Mouse (Mus musculus) adrenal gland, postnatal 14 days (tissue): ENCODE results near the gene Endog. TPM values are rescaled to one million over a fixed set of nuclear protein-coding genes. Genes with fewer than 3 reads are reported as not detected.
"Not testable (repeated sequence)": the region's sequence is repeated elsewhere in the genome, so short reads cannot be mapped to it uniquely, and the experiment has no call there.

ENCODE experiments used
- DNase-seq: peaks from one replicate; pipeline ENCODE4 v3.0.0; 2021; ENCODE audit warnings: mixed read lengths
- total RNA-seq: library from RNA; stranded (reverse); gene quantifications from 2 replicates; pipeline ENCODE4 v1.2.3, GENCODE M21; 2021

Gene Endog
- total RNA-seq, 1 experiment from 2014 or later: 52.9 TPM

GRCm38 (mm10) chr2:30166677-30167076 is 4.6 kb upstream of the Endog start:
- DNase-seq: no peak

- peak; percentile 48 for DNase-seq
Measured at GRCm38 (mm10) chr2:30171997-30172382, 697 bp downstream of the Endog start.

DNA sequence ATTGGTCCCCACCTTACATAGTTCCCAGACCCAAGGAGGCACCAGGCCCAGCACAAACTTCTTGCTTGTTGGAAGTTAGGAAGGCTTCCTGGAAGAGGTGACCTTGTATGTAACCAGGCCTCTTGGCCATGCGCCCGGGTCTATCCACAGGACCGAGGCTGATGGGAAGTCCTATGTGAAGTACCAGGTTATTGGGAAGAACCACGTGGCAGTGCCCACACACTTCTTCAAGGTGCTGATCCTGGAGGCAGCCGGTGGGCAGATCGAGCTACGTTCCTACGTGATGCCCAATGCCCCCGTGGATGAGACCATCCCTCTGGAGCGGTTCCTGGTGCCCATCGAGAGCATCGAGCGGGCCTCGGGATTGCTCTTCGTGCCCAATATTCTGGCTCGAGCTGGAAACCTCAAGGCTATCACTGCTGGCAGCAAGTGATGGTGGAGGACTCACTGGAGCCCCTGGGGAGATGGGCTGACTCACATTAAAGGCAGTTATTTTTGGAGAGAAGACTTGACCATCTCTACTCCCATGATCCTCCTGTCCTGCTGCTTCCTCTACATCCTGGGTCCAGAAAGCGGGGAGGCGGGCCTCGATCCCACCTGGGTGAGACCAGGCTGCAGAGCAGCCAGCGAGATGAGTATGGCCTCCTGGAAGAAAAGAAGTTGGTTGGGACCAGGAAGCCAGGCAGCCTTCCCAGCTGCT is 2.4 kb downstream of the Endog start:
- peak; percentile 23 for DNase-seq

DNA sequence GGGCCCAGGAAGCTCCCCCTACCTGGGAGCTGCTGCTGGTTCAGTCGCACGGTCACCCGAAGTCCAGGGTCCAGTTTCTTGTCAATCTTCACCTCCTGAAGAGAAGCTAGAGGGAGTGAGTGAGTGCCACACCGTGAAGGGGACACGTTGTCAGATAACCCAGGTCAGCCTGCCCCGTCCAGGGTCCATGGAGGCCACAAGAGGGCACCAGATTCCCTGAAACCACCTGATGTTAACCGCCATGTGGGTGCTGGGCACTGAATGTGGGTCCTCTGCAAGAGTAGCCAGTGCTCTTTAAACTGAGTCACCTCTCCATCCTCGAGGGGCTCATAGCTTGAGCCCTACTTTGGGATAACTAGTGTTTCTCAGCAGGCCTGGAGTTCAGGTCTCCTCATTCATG is 4.6 kb downstream of the Endog start:
- DNase-seq: peak; percentile 16

DNA sequence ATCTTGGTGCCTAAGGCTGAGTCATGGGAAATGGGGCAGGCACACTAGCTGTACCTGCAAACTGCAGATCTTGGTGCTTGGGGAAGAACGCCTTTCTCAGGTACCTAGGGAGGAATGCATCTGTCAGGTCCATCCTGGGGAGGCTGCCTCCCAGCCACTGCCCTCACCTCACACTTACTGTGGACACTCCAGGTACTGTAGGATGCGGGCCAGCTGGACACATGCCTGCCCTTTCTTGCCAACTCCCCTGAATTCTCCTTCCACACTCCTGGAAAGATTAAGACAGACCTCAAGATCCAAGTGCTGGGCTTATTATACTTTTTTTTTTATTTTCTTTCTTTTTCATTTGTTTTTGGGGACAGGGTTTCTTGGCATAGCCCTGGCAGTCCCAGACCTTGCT is 5.3 kb downstream of the Endog start:
- DNase-seq: peak; percentile 6

- peak; percentile 98 for DNase-seq
Measured at GRCm38 (mm10) chr2:30177700-30178675, 6.7 kb downstream of the Endog start, which contains the start of gene Spout1. Spout1 (minus strand) TSS chr2:30178459.

DNA sequence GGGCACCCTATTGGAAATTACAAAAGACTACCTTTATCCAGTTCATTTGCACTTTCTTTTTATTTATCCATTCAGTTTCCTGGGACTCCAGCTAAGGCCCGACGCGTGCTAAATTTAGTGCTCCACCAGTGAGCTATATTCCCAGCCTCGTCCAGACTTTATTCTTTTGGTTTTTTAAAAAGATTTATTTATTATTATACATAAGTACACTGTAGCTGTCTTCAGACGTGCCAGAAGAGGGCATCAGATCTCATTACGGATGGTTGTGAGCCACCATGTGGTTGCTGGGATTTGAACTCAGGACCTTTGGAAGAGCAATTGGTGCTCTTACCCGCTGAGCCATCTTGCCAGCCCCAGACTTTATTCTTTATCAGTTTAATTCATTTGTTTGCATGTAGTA is 7.4 kb downstream of the Endog start:
- DNase-seq: not testable (repeated sequence)

- no peak for DNase-seq
Measured at GRCm38 (mm10) chr2:30182424-30182823, 11.1 kb downstream of the Endog start.

DNA sequence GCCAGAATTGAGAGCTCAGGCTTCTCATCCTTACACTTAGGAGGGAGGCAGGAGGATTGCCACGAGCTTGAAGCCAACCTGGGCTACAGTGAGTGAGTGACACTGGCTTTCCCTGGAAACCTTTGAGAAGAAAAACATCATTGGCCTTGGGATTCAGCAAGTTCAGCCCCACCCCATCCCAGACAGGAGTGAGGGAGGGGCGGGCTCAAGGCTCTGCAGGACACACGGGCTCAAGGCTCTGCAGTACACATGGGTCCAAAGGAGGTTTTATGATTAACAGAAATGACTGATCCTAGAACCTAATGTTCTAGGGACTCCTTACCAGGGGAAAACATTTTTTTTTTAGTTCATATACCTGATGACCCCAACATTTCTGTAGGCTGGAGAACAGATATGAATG is 12.4 kb downstream of the Endog start:
- DNase-seq: no peak

DNA sequence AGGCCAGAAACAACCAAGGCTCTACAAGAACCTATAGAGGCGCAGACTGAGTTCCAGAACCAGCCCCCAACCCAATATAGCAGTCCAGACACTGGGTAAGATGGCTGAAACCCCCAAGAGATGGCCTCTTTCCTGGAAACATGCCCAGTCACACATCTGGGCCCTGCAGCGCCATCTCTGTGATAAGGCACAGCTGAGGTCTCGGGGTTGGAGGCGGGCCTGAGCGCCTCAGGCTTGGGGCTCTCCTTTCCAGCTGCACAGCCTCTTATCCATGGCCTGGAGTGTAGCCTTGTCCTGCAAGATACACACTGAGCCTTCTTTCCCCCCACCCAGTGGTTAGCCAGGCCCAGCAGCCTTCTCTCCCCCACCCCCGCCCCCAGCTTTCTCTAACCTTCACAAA is 14.0 kb downstream of the Endog start:
- DNase-seq: no peak

GRCm38 (mm10) chr2:30185681-30186080 is 14.4 kb downstream of the Endog start:
- DNase-seq: no peak

DNA sequence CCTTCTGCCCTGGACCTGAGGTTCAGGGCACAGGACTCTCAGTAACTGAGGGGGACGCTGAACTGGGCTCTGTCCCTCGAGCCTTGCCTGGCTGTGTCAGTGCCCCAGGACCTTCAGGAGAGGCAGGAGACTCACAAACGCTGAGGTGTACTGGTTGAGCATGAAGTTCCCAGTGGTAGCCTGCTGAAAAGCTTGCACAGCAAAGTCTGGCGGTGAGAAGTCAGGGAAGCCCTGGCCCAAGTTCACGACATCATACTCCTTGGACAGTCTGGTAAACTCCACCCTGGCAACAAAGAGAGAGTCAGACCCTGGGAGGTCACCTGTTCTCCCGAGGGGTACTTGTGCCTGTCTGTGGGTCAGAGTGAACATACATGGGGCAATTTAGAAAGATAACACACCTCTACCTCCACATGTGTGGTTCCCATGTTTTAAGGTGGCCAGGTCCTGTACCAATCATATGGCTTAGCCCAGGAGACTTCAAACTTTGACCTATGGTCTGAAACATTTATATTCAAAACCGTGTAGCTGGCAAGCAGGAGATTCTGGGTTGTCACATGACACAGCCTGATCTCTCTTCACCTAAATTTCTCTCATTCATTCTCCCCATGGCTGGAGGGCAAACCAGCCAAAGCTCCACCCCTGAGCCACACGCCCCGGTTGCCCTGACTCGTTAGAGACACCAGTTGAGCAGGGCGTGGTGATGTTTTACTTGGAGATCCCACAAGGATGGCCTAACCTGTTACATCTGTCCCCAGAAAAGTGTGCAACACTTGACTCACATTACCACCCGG is 20.7 kb downstream of the Endog start:
- no peak for DNase-seq

GRCm38 (mm10) chr2:30194656-30195055 is 23.4 kb downstream of the Endog start:
- DNase-seq: no peak

DNA sequence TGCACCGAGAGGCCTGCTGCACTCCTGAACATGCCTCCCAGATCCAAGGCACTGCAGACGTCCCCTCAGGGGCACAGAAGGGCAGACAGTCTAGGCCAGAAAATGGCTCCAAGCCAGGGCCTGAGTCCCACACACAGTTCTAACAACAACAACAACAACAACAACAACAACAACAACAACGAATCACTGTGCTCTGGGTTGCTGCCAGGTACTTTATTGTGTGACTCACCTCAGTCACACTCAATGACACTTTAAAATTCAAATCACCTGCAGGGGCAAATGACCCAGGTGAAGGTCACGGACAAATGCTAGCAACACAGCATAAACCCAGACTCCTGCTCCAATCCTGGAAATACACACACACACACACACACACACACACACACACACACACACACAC is 26.7 kb downstream of the Endog start:
- no peak for DNase-seq

DNA sequence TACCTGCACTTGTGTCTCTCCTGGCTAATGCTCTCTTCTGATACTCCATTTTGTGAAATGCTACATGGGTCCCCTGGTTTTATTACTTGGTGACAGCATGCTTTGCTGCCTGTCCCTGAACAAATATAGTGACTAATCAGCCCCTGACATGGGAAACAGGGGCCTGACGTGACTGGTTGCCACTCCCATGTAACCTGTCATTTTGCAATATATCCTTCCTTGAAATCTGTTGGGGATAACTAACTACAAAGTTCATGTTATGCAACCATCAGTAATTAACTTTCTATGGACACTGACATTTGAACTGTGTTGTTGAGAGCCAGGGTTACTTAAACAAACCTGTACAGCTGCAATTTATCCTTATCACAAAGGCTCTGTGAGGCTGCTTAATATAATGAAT is 28.7 kb downstream of the Endog start:
- peak; percentile 33 for DNase-seq

GRCm38 (mm10) chr2:30200388-30200925 is 29.2 kb downstream of the Endog start:
- no peak for DNase-seq

GRCm38 (mm10) chr2:30203439-30203838 is 32.1 kb downstream of the Endog start:
- peak; percentile 55 for DNase-seq

DNA sequence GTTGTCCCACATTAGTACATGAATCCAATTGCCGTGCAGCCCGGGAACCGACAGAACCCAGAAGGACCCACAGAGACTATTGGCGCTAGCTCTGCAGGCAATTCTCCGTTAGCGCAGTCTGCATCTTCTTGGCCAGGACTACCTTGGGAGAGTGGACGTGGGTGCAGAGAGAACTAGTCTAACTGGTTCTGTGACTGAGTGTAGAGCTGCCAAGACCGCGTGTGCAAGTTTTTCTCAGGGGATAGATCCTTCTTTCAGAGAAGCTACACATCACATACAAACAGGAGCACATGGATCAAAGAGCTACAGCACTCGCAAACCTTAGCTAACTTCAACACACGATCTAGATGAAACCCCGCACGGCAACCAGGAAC is 33.9 kb downstream of the Endog start:
- peak; percentile 38 for DNase-seq

DNA sequence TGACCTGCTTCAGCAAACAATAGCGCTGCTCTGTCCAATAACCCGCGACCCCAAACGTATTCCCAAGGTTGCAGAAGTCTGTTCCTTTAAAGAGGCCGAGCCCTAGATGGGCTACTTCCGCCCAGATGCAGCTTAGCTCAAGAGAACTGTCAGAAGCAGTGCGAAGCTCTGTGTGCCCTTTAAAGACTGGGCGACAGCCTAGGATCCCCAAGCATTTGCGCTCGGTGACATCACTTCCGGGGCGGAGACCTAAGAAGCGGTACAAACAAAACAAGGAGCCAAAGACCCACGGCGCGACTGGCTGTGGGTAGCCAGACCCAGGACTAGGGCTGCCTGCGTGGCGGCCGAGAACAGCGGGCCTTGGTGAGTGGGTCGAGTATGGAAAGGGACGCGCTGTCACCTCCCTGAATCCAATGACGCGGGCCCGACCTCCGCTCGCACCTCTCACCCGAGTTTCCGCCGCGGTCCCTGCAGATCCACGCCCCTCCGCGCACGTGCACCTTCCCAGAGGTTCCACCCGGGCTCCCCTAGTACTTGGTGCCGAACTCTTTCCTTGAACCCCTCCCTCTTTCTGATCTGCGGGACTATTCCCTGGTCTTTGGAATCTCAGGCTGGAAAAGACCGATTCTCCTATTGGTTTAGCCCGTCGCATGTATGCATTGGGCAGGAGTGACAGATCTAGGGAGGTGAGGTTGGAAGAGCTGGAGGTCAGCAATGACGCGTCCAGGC is 34.5 kb downstream of the Endog start, which contains the start of gene Kyat1:
Gene Kyat1, minus strand, starts transcription at position 219 of the 729 bp plus-strand sequence.
- DNase-seq: peak; percentile 96

- no peak for DNase-seq
Measured at GRCm38 (mm10) chr2:30207401-30207800, 36.1 kb downstream of the Endog start.

- no peak for DNase-seq
Measured at GRCm38 (mm10) chr2:30207886-30208285, 36.6 kb downstream of the Endog start.
